Mouse (Mus musculus): ENCODE measurements around the gene Pdzrn3. TPM values are rescaled to one million over a fixed set of nuclear protein-coding genes. Genes with fewer than 3 reads are reported as not detected.

Gene Pdzrn3
- not detected for polyA plus RNA-seq (2017; shearing (Covaris generic))

DNA sequence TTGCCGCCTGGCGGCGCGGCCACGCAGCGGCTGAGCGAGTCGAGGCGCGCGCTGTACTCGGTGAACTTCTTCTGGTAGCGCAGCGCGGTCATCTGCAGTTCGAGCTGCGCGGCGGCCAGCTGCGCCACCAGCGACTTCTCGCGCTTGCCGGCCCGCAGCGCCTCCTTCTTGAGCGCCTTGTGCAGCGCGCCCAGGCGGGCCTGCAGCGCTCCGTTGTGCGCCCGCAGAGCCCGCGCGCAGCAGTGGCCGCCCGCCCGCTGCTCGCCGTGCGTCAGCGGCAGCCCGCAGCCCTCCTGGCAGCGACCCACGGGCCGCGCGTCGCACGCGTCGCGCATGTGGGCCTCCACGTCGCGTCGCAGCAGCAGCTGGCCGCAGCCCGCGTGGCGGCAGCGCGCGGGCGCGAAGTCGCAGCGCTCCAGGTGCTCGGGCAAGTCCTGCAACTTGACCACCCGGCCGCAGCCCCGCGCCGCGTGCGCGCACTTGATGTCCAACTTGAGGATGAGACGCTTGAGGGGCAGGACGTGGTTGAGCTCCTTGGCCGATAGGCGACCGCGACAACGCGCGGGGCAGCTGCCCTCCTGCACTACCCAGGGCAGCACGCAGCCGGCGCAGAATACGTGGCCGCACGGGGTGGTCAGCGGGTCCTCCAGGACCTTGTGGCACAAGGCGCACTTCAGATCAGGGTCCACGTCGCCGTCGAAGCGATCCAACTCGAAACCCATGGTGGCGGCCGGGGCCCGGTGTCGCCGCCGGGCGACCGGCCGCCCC, at the start of gene Pdzrn3:
Gene Pdzrn3, minus strand, starts transcription at position 731 of the 768 bp plus-strand sequence.
- no peak for ATAC-seq

DNA sequence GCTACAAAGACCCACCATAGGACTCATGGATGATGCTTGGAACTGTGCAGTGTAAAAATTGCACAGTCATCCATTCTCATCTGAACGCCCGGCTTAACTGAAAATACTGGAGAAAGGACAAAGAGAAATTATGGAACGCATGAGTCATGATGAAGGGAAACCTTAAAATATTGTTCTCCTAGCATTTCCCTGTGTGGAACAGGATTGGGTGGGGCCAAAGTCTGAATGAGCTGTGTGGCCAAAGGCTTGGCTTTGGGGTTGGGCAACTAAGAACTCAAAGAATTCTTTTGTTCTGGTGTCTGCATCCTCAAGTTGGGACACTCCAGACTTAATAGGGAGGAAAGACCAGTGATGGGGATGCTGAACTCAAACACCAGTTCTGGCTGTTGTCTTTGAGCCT, 49.6 kb upstream of the Pdzrn3 start:
- ATAC-seq, result no peak

GRCm38 (mm10) chr6:101426301-101426700, 48.6 kb upstream of the Pdzrn3 start:
- ATAC-seq, result no peak

DNA sequence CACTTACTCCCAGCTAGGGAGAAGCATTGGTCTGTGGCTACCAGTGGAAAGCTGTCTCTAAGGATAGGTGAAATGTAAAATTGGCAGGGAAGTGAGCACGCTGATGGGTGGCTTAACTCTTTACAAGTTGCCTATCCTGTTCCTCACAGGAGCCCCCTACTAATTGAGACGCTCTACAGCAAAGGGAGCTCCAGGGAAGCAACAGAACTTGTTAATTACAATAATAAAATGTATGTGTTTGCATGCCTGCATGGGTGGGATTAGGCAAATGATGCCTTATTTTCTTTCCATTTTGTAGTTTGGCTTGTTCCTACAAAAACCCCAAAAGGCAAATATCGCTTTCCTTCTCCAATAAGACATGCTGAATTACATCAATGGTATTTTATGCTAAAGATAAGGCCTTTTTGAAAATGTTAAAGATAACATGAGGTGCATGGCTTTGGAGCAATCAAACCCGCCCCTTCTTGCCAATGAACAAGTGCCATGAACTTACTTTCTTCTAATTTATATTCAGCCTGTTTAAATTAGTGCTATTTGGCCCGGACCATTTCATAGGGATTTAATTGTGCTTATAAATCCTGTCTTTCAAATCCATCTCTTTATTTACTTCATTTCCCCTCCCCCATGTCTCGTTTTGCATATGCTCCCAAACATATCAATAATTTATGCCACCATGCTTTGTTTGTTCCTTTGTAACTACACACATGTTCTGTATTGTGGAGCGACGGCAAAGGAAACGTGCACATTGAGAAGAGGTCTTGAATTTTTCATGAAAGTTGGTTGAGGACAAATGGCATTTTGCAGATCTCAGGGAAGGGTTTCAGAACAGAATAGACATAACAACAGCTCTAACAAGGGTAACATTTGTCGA, 44.6 kb upstream of the Pdzrn3 start:
- no peak for ATAC-seq

- no peak for ATAC-seq
Measured at GRCm38 (mm10) chr6:101418213-101418612, 40.5 kb upstream of the Pdzrn3 start.

DNA sequence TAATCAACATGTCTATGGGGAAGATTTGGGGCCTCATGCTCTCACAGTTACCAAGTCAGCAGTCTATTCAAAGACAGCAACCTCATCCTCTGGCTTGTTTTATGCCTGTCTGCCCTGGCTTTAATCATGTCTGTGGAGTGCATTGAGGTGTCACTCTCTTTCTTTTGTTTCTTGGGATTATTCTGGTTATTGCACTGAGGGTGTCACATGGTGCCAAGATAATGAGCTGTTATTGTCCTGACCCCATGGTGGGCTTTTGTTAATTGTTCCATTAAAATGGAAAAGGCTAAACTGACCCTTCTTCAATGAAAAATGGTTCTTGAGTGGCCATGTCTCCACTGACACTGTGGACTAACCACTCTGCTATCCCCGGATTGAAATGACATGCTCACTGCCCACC, 34.0 kb upstream of the Pdzrn3 start:
- no peak for ATAC-seq

GRCm38 (mm10) chr6:101411064-101411463, 33.4 kb upstream of the Pdzrn3 start:
- ATAC-seq, result no peak

DNA sequence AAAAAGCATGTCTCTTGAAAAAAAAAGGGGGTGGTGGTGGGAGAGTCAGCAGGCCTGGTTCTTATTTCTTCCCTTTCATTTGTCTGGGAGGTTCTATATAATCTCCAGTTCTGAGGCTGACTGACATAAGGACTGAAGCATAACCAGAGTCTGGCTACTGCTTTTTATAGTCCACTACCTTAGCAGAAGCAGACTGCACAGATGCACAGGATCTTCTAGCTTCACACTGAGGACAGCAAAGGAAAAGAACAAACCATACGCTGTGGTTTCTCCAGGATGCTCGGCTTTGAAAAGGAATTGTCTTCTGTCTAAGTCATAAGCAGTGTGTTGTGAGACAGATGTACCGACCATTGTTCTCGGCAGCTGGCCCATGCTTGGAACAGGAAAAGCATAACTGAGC, 19.0 kb upstream of the Pdzrn3 start:
- no peak for ATAC-seq

DNA sequence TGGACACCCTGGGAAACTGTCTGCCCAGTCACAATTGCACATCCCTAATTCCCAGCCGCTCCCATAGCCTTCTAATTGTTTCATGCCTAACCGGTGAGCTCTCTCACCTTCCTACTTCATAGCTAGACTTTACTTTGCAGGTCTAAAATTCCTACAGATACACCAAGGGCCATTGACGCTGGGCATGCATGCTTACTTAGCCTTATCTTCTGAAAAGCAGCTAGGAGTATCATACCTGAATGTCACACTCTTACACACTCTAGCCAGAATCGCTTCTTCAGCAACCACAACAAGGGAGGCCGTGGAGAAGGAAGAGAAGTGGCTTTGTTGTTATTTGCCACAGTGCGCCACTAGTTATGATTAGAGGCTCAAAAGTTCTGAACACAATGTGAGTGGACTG, 18.2 kb upstream of the Pdzrn3 start:
- no peak for ATAC-seq

- no peak for ATAC-seq
Measured at GRCm38 (mm10) chr6:101392801-101393117, 15.1 kb upstream of the Pdzrn3 start.

- ATAC-seq, result no peak
Measured at GRCm38 (mm10) chr6:101392107-101392800, 14.6 kb upstream of the Pdzrn3 start.

DNA sequence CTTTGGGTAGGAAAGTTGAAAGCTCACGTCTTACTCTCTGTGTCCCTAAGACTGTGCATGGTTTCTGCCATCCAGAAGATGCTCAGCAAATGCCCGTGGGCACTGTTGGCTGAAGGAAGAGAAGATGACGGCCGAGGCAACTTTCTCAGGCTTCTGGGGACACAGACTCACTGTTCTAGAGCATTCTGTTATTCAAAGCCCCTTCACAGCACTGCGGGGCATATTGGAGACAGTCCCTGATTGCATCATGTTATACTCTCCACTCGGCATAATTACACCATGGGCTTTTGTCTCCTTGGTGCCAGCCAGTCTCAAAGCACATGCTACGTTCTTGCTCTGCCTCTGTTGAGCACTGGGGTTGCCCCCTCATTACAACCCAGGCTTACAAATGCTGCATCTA, 7.8 kb upstream of the Pdzrn3 start:
- no peak for ATAC-seq

- ATAC-seq, result no peak
Measured at GRCm38 (mm10) chr6:101384958-101385357, 7.3 kb upstream of the Pdzrn3 start.

GRCm38 (mm10) chr6:101384476-101384875, 6.8 kb upstream of the Pdzrn3 start:
- ATAC-seq, result no peak

DNA sequence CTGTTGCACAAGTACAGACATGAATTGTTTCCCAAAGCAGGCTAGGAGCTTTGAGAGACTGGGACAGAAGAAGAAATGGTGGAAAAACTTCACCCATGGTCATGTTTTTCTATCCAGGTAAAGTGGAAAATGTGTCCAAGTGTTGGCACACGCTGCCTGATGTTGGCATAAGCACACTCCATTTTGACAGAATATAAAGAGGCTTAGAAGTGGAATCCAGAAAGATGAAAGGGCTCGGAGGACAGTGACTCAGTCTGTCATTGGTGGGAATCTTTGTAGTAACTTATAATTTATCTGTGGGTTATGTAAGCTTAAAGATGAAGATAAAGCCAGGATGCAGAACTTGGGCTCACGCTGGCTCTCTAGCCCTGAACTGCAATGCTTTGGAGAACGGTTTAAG, 5.2 kb upstream of the Pdzrn3 start:
- ATAC-seq, result no peak

GRCm38 (mm10) chr6:101379546-101379945, 1.8 kb upstream of the Pdzrn3 start:
- no peak for ATAC-seq

- ATAC-seq, result no peak
Measured at GRCm38 (mm10) chr6:101377935-101378609, 375 bp upstream of the Pdzrn3 start.

- ATAC-seq, result no peak
Measured at GRCm38 (mm10) chr6:101376511-101377166, 1.1 kb downstream of the Pdzrn3 start.

- ATAC-seq, result no peak
Measured at GRCm38 (mm10) chr6:101376049-101376448, 1.6 kb downstream of the Pdzrn3 start.

GRCm38 (mm10) chr6:101374721-101375120, 3.0 kb downstream of the Pdzrn3 start:
- no peak for ATAC-seq

DNA sequence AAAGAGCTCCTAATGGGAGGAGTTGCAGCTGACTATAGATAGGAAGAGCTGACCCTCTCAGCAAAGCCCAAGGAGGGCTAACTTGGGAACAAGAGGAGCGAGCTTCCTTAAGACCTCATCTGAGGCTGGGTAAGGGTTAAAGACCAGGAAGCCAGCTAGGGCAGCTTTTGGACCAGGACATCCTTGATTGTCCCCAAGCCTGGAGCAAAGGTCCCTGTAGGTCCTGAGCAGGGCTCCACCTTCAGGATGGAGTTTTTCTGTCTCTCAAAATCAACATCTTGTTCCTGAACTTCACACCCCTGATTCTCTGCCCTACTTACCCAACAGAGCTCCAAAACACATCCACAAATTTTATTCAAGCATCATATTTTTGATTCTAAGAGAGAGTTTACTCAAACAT, 3.5 kb downstream of the Pdzrn3 start:
- ATAC-seq, result no peak

- no peak for ATAC-seq
Measured at GRCm38 (mm10) chr6:101372982-101373381, 4.7 kb downstream of the Pdzrn3 start.
